Mouse (Mus musculus) natural killer cell, adult 2 months (primary cell): Measurements from ENCODE around the gene Tsc22d2.

Source experiments
- DNase-seq, 2 experiments: peaks; one replicate each; pipeline ENCODE4 v3.0.0; 2022; ENCODE audit warnings: low spot score in 2 of 2

The Tsc22d2 gene

DNA sequence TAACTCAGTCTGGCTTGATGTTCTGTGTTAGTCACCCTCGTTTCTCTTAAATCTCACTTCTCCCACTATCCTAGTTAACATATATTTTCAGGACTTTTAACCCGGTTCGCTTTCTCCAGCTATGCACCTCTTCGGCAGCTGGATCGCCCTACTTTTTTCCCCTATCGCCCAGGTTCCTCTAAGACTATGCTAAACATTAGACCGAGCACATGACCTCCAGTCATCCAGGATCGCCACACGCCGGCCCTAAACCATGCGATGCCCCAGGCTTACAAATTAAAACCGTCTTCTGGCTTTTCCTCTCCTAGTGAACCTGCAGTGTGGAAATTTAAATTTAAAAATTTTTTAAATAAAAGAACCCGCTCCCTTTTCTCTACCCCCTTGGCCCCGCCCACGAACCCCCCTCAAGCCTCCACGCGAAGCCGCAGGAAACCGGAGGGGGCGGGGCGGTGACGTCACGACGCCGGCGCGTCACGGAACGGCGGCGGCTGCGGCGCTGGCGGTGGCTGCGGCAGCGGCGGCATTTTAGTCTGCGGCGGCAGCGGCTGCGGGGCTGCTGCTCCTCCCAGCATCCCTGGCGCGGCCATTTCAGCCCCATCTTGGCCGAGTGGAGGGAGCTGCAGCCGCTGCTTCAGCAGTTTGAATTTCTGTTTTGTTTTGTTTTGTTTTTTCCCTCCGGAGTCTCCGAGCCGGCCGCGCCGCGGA, at the start of gene Tsc22d2:
Gene Tsc22d2 (plus strand): TSS at position 482 of the 705 bp plus-strand sequence.
- peak; percentile 89 to 95 for DNase-seq

DNA sequence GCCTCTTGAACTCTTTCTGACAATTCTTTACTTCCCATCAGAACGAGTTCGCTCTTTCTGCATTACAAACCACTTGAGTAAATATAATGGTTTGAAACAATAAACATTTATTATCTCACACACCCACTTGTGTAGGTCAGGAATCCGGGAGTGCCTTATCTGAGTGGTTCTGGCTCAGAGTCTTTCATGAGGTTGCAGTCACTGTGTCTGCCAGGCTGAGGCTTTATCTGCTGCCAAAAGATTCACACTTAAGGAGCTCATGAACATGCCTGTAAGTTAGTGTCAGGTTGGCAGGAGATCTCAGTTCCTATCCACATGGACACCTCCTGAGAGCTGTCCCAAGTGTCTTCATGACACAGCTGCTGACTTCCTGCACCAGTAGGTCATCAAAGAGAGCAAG, 47.8 kb upstream of the Tsc22d2 start:
- no peak for DNase-seq

DNA sequence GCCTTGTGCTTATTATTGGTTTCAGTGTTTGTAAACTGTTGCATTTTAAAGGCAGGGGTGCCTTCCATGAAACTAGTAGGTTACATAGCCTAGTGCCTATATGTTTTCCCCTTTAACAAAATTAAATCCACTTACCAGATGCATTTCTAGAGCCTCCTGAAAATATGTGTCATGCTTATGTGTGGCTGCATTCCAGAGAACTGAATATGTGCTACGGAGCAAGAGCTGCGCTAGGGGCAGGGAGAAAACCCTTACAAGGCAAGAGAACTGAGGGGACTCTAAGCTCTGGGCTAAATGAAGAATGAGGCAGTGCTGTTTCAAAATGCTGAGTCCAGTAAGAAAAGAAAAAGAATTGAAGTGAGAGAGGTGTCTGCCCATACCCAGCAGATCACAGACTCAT, 43.7 kb upstream of the Tsc22d2 start:
- no peak for DNase-seq

GRCm38 (mm10) chr3:58372066-58372904, 42.2 kb upstream of the Tsc22d2 start:
- no peak for DNase-seq

- no peak for DNase-seq
Observed at GRCm38 (mm10) chr3:58372905-58373208, 41.7 kb upstream of the Tsc22d2 start.

GRCm38 (mm10) chr3:58374281-58374680, 40.2 kb upstream of the Tsc22d2 start:
- no peak for DNase-seq

GRCm38 (mm10) chr3:58376713-58377112, 37.8 kb upstream of the Tsc22d2 start:
- no peak for DNase-seq

- DNase-seq = no peak
Observed at GRCm38 (mm10) chr3:58377589-58378134, 36.9 kb upstream of the Tsc22d2 start.

DNA sequence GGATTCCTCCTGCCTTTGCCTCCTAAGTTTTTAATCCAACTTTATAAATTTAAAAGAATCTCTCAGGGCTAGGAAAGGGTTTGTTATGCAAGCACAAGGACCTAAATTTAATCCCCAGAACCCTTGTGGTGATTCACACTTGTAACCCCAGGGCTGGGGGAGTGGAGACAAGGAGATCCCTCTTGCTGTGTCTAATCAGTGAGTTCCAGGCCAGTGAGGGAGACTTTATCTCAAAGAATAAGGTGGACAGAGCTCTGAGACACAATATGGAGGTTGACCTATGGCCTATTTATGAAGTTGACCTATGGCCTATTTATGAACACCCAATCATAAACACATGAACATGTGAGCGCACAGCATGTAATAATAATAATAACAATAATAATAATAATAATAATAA, 31.8 kb upstream of the Tsc22d2 start:
- no peak for DNase-seq

DNA sequence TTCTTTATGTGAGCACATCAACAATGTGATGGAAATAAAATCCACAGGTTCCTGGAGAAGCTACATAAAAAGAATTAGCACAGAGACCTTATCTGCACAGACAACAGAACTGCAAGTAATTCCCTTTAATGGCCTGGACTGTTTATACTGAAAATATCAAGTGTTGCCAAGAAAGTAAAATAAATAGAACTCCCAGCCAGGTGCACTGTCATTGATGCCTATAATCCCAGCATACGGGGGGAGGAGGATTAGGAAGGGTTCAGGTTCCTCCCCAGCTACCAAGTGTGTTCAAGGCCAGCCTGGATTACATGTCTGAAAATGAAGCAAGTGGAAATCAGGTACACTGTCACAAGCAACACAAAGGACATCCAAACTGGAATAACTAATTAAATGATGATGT, 29.5 kb upstream of the Tsc22d2 start:
- DNase-seq = no peak

DNA sequence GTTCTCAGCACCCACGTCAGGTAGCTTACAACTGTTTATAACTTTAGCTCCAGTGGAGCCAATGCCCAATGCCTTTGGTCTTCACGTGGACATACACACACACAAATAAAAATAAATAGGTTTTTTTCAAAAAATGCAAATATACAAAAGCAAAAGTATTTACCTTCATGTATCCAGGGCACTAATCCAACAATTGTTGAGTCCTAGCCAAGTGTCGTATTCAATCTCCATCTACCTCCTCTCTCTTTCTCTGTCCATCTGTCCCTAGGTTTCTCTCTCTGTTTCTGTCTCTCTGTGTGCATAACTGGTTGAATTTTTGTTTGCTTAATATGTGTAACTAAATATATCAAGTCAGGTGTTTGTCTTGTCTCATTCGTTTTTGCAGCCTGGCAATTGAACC, 25.8 kb upstream of the Tsc22d2 start:
- no peak for DNase-seq

DNA sequence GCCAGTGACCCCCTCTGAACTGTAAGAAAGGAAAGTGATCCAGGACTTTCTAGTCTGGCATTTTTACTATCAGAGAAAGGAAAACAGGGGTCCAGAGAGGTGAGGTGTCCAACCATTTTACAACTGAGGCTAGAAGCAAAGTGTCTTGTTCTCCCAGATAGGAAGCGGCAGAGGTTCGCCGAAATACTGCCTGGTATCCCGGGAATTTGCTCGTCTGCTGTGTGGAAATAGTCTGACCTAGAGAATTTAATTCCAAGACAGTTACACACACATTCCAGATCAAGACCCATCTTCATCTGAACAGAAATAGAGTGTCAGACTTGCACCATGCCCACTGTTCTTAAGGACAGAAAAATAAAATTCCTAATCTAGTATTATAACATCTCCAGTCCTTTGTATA, 16.0 kb upstream of the Tsc22d2 start:
- DNase-seq = no peak

GRCm38 (mm10) chr3:58399931-58400330, 14.6 kb upstream of the Tsc22d2 start:
- DNase-seq = no peak

DNA sequence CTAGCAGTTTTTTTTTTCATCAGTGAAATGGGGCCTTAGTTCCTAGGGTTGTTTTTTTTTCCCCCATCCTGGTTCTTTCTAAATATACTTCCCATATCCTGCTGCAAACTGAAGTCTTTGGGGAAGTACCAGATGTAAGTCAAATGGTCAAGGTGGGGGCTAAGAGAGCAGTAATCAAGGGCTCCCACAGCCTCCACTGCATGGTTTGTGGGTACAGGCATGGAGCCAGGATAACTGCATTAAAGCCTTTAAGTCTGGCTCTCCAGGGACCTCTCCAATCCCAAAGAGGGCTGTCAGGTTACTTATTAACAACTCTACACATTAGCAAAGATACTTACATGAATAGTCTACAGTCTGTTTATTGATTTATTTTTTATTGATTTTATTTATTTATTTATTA, 2.8 kb upstream of the Tsc22d2 start:
- no peak for DNase-seq

DNA sequence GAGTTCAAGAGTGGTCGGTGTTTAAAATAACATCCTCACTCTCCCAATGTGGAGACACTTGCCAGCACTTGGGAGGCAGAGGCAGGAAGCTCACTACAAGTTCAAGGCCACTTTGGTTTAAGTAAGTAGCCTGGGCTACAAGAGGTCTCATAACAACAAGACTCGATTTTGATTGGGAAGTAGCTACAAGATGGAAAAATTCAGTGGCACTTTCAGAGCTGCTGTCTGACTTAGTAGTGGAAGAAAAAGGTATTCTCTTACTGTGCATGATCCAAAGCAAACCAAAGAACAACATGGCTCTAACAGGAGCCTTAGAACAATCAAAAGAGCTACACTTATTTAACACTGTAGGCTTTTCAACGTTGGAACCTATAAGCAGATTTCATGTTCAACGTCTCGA, 844 bp upstream of the Tsc22d2 start:
- no peak for DNase-seq

DNA sequence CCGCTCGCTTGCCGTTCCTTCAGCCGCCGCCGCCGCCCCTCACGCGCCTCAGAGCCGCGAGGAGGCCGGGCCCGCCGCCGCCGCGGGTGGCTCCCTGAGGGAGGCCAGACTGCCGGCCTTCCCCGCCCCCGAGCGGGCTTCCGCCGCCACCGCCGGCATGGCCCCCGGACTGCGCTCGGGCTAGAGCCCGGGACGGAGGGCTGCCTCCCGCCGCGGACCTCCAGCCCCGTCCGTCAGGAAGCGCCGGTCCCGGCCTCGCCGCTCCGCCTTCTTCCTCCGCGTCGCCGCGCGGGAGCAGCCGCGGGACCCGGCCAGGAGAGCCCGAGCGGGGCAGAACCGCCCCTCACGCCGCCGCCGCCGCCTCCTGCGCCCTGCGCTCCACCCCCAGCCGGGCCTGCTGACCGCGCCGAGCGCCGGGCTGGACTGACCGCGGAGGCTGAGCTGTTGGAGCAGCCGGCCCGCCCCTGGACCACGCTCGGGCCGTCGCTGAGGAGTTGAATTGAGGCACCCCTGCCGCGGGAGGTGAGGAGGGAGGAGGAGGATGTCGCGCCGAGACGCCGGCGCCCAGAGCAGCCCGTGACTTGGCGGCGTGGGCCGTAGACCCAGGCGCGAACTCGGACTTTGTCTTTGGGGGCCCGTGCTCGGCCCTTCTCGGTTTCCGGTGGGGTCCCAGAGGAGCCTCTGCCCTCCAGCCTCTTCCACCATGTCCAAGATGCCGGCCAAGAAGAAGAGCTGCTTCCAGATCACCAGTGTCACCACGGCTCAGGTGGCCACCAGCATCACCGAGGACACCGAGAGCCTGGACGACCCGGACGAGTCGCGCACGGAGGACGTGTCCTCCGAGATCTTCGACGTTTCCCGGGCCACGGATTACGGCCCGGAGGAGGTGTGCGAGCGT, 720 bp downstream of the Tsc22d2 start:
- DNase-seq = peak; percentile 56 to 64

- peak; percentile 61 to 72 for DNase-seq
Observed at GRCm38 (mm10) chr3:58415884-58416725, 1.6 kb downstream of the Tsc22d2 start.

DNA sequence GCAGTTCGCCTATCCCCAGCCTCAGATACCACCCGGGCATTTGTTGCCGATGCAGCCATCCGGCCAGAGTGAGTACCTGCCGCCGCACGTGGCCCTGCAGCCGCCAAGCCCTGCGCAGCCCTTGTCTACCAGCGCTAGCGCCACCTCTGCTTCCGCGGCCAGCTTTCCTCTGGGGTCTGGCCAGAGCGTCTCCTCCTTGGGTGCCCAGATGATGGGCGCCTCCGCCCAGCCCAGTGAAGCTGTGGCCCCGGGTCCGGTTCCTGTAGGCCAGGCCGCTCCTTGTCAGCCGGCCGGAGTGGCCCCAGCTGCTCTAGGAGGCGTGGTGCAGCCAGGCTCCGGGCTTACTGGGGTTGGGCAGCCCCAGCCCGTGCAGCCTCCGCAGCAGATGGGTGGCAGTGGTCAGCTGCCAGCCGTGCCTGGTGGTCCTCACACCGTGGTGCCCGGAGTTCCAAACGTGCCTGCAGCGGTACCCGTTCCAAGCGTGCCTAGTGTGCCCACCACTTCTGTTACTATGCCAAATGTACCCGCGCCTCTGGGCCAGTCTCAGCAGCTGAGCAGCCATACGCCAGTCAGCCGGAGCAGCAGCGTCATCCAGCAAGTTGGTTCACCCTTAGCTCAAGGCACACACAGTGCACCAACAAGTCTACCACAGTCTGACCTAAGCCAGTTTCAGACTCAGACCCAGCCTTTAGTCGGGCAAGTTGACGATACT, 2.4 kb downstream of the Tsc22d2 start:
- peak; percentile 51 to 54 for DNase-seq

- no peak for DNase-seq
Observed at GRCm38 (mm10) chr3:58418724-58419705, 4.5 kb downstream of the Tsc22d2 start.
